In the genomic region with DNA sequence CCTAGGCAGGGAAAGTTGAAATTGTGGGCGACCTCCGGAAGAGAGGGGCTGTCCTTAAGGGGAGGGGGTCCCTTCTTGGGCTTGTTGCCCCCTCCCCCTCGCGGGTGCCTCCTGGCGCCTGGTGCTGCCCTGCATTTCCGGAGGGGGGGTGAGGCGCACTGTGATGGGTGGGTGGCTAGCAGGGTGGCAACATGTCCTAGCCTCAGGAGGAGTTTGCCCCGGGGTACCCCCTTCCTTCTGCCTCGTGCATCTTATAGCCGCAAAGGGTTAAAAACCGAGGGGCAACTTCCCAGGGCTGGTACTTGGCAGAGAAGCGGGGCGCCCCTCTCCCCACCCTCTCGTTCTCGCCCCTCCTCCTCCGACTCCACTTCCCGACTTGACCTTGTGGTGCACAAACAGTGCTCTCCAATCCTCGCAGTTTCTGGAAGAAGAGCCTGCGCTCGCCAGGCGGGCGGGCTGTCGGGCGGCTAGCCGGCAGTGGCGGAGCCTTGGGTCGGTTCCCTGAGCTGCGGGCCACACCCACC, we compare ENCODE assay signal across 8 mouse cellular contexts. TPM values are rescaled to one million over a fixed set of nuclear protein-coding genes. Genes with fewer than 3 reads are reported as not detected.
A peak's percentile ranks its signal among the peaks of the same experiment; 100 is the strongest.
DNase-seq lines count a peak whose midpoint lies in the region; ATAC-seq and TF ChIP-seq lines count a peak whose summit lies in the region.

No protein-coding gene starts in this region.

- peak overlapping the region; percentile 67 for H3K9ac ChIP-seq in forebrain, embryonic 11.5 days (ENCODE audit: low read length)
- peak overlapping the region; percentile 93 for H3K9ac ChIP-seq in heart, postnatal 0 days (replicated peaks; ENCODE audit: low read depth, low read length)
- peak overlapping the region; percentile 75 for H3K9ac ChIP-seq in liver, embryonic 14.5 days (replicated peaks)
- peak overlapping the region; percentile 32 for H3K9ac ChIP-seq in neural tube, embryonic 11.5 days (ENCODE audit: low read length)
- H3K9ac ChIP-seq in stomach, postnatal 0 days (ENCODE audit: low read length): peak overlapping the region; percentile 95

- no peak overlapping the region for H3K27ac ChIP-seq in forebrain, embryonic 11.5 days (ENCODE audit: low read depth, low read length)
- H3K27ac ChIP-seq in heart, postnatal 0 days (ENCODE audit: low read depth): peak overlapping the region; percentile 93
- no peak overlapping the region for H3K27ac ChIP-seq in liver, embryonic 14.5 days
- no peak overlapping the region for H3K27ac ChIP-seq in neural tube, embryonic 11.5 days (ENCODE audit: low read depth, low read length)
- H3K27ac ChIP-seq in stomach, postnatal 0 days (replicated peaks): peak overlapping the region; percentile 98

- peak; percentile 44 for ATAC-seq in forebrain, embryonic 11.5 days (replicated peaks; ENCODE audit: low FRiP score)
- ATAC-seq in heart, postnatal 0 days (ENCODE audit: insufficient read depth, low read depth): 0 out of 2 replicates have a peak, but pooled peaks have one; percentile 7
- ATAC-seq in liver, embryonic 14.5 days (ENCODE audit: insufficient read depth): no peak
- ATAC-seq in neural tube, embryonic 11.5 days (ENCODE audit: insufficient read depth, low FRiP score, low TSS enrichment): no peak
- ATAC-seq in stomach, postnatal 0 days (ENCODE audit: low FRiP score, low TSS enrichment): peak; percentile 54

- no peak for TF ChIP-seq CTCF in C2C12 (IDR thresholded peaks at IDR 0.05; ENCODE audit: control insufficient read depth, insufficient read depth, insufficient read length)
- no peak for TF ChIP-seq CTCF in brain, embryonic 14.5 days (IDR thresholded peaks at IDR 0.05; ENCODE audit: borderline replicate concordance, extremely low read depth, insufficient read depth, insufficient read length)
- 0 out of 2 replicates have a peak, but pooled peaks have one; percentile 8 for TF ChIP-seq CTCF in heart, postnatal 0 days (IDR thresholded peaks at IDR 0.05; ENCODE audit: low read depth)
- TF ChIP-seq CTCF in liver, embryonic 14.5 days (IDR thresholded peaks at IDR 0.05; ENCODE audit: low read depth): no peak
- peak; percentile 14; the same call in 1 of the 2 replicates for TF ChIP-seq CTCF in stomach, postnatal 0 days (IDR thresholded peaks at IDR 0.05; ENCODE audit: low read depth)

- no peaks in the 10 kb centered on the region for H3K9me3 ChIP-seq in forebrain, embryonic 11.5 days (ENCODE audit: control insufficient read depth, low read length)
- no peaks in the 10 kb centered on the region for H3K9me3 ChIP-seq in heart, postnatal 0 days (replicated peaks; ENCODE audit: control insufficient read depth, low read length)
- no peaks in the 10 kb centered on the region for H3K9me3 ChIP-seq in liver, embryonic 14.5 days (ENCODE audit: control insufficient read depth, low read length)
- no peaks in the 10 kb centered on the region for H3K9me3 ChIP-seq in neural tube, embryonic 11.5 days (ENCODE audit: control insufficient read depth, low read length)
- no peaks in the 10 kb centered on the region for H3K9me3 ChIP-seq in stomach, postnatal 0 days (ENCODE audit: control insufficient read depth, low read length)

- DNase-seq in brain, embryonic 14.5 days (ENCODE audit: low read depth): peak; percentile 68
- DNase-seq in forebrain, embryonic 11.5 days (ENCODE audit: low spot score): peak; percentile 74
- peak; percentile 70 for DNase-seq in heart, postnatal 0 days (ENCODE audit: low spot score)
- DNase-seq in kidney, postnatal 36 days: peak; percentile 89 to 90
- DNase-seq in liver, embryonic 14.5 days (ENCODE audit: low read depth in 3 of 3, low spot score in 3 of 3): no peak
- peak; percentile 47 for DNase-seq in neural tube, embryonic 11.5 days (ENCODE audit: low spot score)
- DNase-seq in stomach, postnatal 0 days (ENCODE audit: low spot score): peak; percentile 84

- H3K79me3 ChIP-seq in C2C12 (ENCODE audit: low read depth): peaks cover 10% of the 10 kb centered on the region

- no peak overlapping the region for H3ac ChIP-seq in C2C12 (ENCODE audit: control insufficient read depth, insufficient read length, low read depth)

- H3K36me3 ChIP-seq in C2C12 (ENCODE audit: control insufficient read depth, insufficient read depth): no peaks in the 10 kb centered on the region
- no peaks in the 10 kb centered on the region for H3K36me3 ChIP-seq in forebrain, embryonic 11.5 days (ENCODE audit: control insufficient read depth, insufficient read depth, low read length)
- no peaks in the 10 kb centered on the region for H3K36me3 ChIP-seq in heart, postnatal 0 days (replicated peaks; ENCODE audit: control insufficient read depth, insufficient read depth, low read length)
- no peaks in the 10 kb centered on the region for H3K36me3 ChIP-seq in liver, embryonic 14.5 days (replicated peaks; ENCODE audit: control insufficient read depth, insufficient read depth, low read depth)
- no peaks in the 10 kb centered on the region for H3K36me3 ChIP-seq in neural tube, embryonic 11.5 days (ENCODE audit: control insufficient read depth, insufficient read depth, low read length)
- no peaks in the 10 kb centered on the region for H3K36me3 ChIP-seq in stomach, postnatal 0 days (ENCODE audit: control insufficient read depth, insufficient read depth, low read length)

- peaks cover 19% of the 10 kb centered on the region for H3K4me1 ChIP-seq in forebrain, embryonic 11.5 days (replicated peaks; ENCODE audit: control insufficient read depth, insufficient read depth, low read length)
- H3K4me1 ChIP-seq in heart, postnatal 0 days (ENCODE audit: control insufficient read depth, insufficient read depth): 0 out of 2 replicates have a peak, but pooled peaks cover 3% of the 10 kb centered on the region
- H3K4me1 ChIP-seq in liver, embryonic 14.5 days (replicated peaks; ENCODE audit: control insufficient read depth in 2 of 2, insufficient read depth in 2 of 2, low read length in 1 of 2): peaks cover 2 to 3% of the 10 kb centered on the region in 2 experiments; a peak in 2 of 4 replicates
- peaks cover 15% of the 10 kb centered on the region for H3K4me1 ChIP-seq in neural tube, embryonic 11.5 days (ENCODE audit: control insufficient read depth, insufficient read depth, low read length)
- H3K4me1 ChIP-seq in stomach, postnatal 0 days (replicated peaks; ENCODE audit: control insufficient read depth, insufficient read depth): no peaks in the 10 kb centered on the region

- H3K4me3 ChIP-seq in C2C12 (ENCODE audit: insufficient read depth, poor library complexity, severe bottlenecking): peak overlapping the region; percentile 65
- H3K4me3 ChIP-seq in forebrain, embryonic 11.5 days (ENCODE audit: low read depth, low read length): peak overlapping the region; percentile 61
- H3K4me3 ChIP-seq in heart, postnatal 0 days (ENCODE audit: low read depth, low read length): peak overlapping the region; percentile 94
- H3K4me3 ChIP-seq in liver, embryonic 14.5 days (ENCODE audit: insufficient read depth in 1 of 2, low read depth in 2 of 2, low read length in 2 of 2): peak overlapping the region; percentile 59 to 83
- peak overlapping the region; percentile 62 for H3K4me3 ChIP-seq in neural tube, embryonic 11.5 days (ENCODE audit: low read depth, low read length)
- peak overlapping the region; percentile 79 for H3K4me3 ChIP-seq in stomach, postnatal 0 days (ENCODE audit: low read depth, low read length)

- no peak for TF ChIP-seq POLR2A in brain, embryonic 14.5 days (IDR thresholded peaks at IDR 0.05; ENCODE audit: borderline replicate concordance, extremely low read depth, insufficient read depth, insufficient read length, poor library complexity, severe bottlenecking)

- peak overlapping the region; percentile 100 for H3K4me2 ChIP-seq in forebrain, embryonic 11.5 days (ENCODE audit: low read depth, low read length, severe bottlenecking)
- H3K4me2 ChIP-seq in heart, postnatal 0 days (ENCODE audit: low read depth, low read length): peak overlapping the region; percentile 100
- H3K4me2 ChIP-seq in liver, embryonic 14.5 days (ENCODE audit: low read depth): peak overlapping the region; percentile 90
- peak overlapping the region; percentile 100 for H3K4me2 ChIP-seq in neural tube, embryonic 11.5 days (ENCODE audit: low read depth)
- H3K4me2 ChIP-seq in stomach, postnatal 0 days (replicated peaks; ENCODE audit: low read depth): peak overlapping the region; percentile 98

- H3K79me2 ChIP-seq in C2C12 (ENCODE audit: control insufficient read depth, insufficient read depth): peaks cover 22% of the 10 kb centered on the region

- no peaks in the 10 kb centered on the region for H3K27me3 ChIP-seq in C2C12 (ENCODE audit: control insufficient read depth, insufficient read depth, insufficient read length)
- H3K27me3 ChIP-seq in forebrain, embryonic 11.5 days (ENCODE audit: control insufficient read depth, insufficient read depth, low read length): peaks cover 20% of the 10 kb centered on the region
- no peaks in the 10 kb centered on the region for H3K27me3 ChIP-seq in heart, postnatal 0 days (ENCODE audit: control insufficient read depth, insufficient read depth, low read length)
- peaks cover 22% of the 10 kb centered on the region for H3K27me3 ChIP-seq in liver, embryonic 14.5 days (ENCODE audit: control insufficient read depth, insufficient read depth, low read length)
- H3K27me3 ChIP-seq in neural tube, embryonic 11.5 days (ENCODE audit: control insufficient read depth, insufficient read depth, low read length): peaks cover 27% of the 10 kb centered on the region
- H3K27me3 ChIP-seq in stomach, postnatal 0 days (ENCODE audit: control insufficient read depth, insufficient read depth, low read length): no peaks in the 10 kb centered on the region

- TF ChIP-seq EP300 in heart, postnatal 0 days (IDR thresholded peaks at IDR 0.05; ENCODE audit: low read depth): no peak
- no peak for TF ChIP-seq EP300 in liver, embryonic 14.5 days (IDR thresholded peaks at IDR 0.05; ENCODE audit: low read depth)
- no peak for TF ChIP-seq EP300 in stomach, postnatal 0 days (optimal IDR thresholded peaks at IDR 0.05)

- 1% methylated on average over 28 of the region's 28 CpGs for WGBS in forebrain, embryonic 11.5 days
- under 1% methylated on average over 25 of the region's 28 CpGs for WGBS in heart, postnatal 0 days
- WGBS in liver, embryonic 14.5 days (ENCODE audit: insufficient replicate concordance): under 1% methylated on average over 27 of the region's 28 CpGs
- under 1% methylated on average over 27 of the region's 28 CpGs for WGBS in neural tube, embryonic 11.5 days
- WGBS in stomach, postnatal 0 days: 0% methylated on average over 21 of the region's 28 CpGs

RNA-seq across cellular contexts. Expression of a gene that starts 1.1 kb away (rescaled TPM):
- polyA plus RNA-seq in C2C12 (2012; fragmentation: generic; extraction: Trizol): 4.0 TPM
- 0.93 and 1.1 TPM in 2 replicates for polyA plus RNA-seq in brain, embryonic 14.5 days (2012; rRNA removed)
- 0.29 and 0.55 TPM in 2 replicates for polyA plus RNA-seq in forebrain, embryonic 11.5 days (2014; fragmentation: Nextera tagmentation; extraction: Ambion mirVana)
- 1.9 and 2.3 TPM in 2 replicates for total RNA-seq in heart, postnatal 0 days (2014; rRNA removed; ENCODE audit: low replicate concordance)
- 0.60 and 0.72 TPM in 2 replicates for polyA plus RNA-seq in heart, postnatal 0 days (2015; fragmentation: Nextera tagmentation; extraction: Ambion mirVana)
- 0.63 and 0.77 TPM in 2 replicates for polyA plus RNA-seq in liver, embryonic 14.5 days (2012; rRNA removed)
- 0.42 and 0.46 TPM in 2 replicates for polyA plus RNA-seq in liver, embryonic 14.5 days (2014; fragmentation: Nextera tagmentation; extraction: Ambion mirVana)
- 0.07 and 0.16 TPM in 2 replicates for polyA plus RNA-seq in neural tube, embryonic 11.5 days (2014; fragmentation: Nextera tagmentation; extraction: Ambion mirVana)
- 1.2 and 1.3 TPM in 2 replicates for polyA plus RNA-seq in stomach, postnatal 0 days (2015; fragmentation: Nextera tagmentation; extraction: Ambion mirVana)

Comparison
In these comparisons a context has a peak if more than half of its experiments do, and no peak if none do; other contexts are left out.
1. CTCF ChIP-seq: peak in heart, postnatal 0 days (single experiment) and stomach, postnatal 0 days (single experiment); none in C2C12 (single experiment), brain, embryonic 14.5 days (single experiment) and liver, embryonic 14.5 days (single experiment).
2. DNase-seq: peak in brain, embryonic 14.5 days (single experiment), forebrain, embryonic 11.5 days (single experiment), heart, postnatal 0 days (single experiment), kidney, postnatal 36 days (2 of 2), neural tube, embryonic 11.5 days (single experiment) and stomach, postnatal 0 days (single experiment); none in liver, embryonic 14.5 days (0 of 3).
3. ATAC-seq: peak in forebrain, embryonic 11.5 days (single experiment), heart, postnatal 0 days (single experiment) and stomach, postnatal 0 days (single experiment); none in liver, embryonic 14.5 days (single experiment) and neural tube, embryonic 11.5 days (single experiment).
4. H3K27ac ChIP-seq: peak in heart, postnatal 0 days (single experiment) and stomach, postnatal 0 days (single experiment); none in forebrain, embryonic 11.5 days (single experiment), liver, embryonic 14.5 days (single experiment) and neural tube, embryonic 11.5 days (single experiment).
5. H3K9ac ChIP-seq: peak in every context shown above with its lines; median percentile 95 in stomach, postnatal 0 days; 93 in heart, postnatal 0 days; 75 in liver, embryonic 14.5 days; 67 in forebrain, embryonic 11.5 days; 32 in neural tube, embryonic 11.5 days.
6. Peak in every context shown above with its lines, with median percentiles within 50 percentile points of each other: H3K4me3 ChIP-seq and H3K4me2 ChIP-seq.